Mouse (Mus musculus) adrenal gland (tissue): ENCODE measurements around the gene Zzz3.

Experiments
- intact Hi-C: fragments of 180-260 bp; cut with DNase I; formaldehyde crosslinking; loops from one replicate; pipeline ENCODE4 v1.15.1; 2025

The Zzz3 gene

DNA sequence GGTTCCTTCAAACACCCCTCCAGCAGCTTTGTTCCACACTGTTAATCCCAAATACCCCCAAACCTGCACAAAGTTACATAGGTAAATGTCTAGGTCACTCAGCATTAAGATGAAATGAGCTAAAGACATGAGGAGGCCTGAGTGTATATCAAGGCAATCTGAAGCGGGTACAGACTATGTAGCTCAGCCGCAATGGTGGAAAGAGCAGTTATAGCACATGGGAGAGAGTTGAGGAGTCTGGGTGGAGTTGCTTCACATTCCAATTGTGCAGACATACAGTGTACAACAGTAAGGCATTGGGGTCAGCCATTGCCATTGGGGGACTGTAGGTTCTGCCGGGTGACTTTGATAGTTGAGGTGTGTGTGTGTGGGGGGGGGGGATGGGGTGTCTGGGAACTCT, 69.2 kb downstream of the Zzz3 start:
- intact Hi-C loops, result no loop called here

DNA sequence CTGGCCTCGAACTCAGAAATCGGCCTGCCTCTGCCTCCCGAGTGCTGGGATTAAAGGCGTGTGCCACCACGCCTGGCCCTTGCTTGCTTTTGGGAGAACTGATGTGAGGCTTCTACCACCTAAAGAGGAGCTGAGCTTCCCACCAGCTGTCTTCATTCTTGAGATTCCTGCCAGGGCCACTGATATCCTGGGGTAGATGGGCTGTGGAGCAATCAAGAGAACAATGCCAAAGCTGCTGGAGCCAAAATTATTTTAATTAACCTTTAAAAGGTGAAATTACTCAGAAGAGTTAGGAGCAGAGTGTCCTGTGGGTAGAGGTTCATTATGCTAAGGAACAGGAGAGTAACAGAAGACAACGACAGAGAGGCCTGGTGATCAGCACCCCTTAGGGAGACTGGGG, 70.1 kb downstream of the Zzz3 start:
- intact Hi-C loops, result no loop called here

DNA sequence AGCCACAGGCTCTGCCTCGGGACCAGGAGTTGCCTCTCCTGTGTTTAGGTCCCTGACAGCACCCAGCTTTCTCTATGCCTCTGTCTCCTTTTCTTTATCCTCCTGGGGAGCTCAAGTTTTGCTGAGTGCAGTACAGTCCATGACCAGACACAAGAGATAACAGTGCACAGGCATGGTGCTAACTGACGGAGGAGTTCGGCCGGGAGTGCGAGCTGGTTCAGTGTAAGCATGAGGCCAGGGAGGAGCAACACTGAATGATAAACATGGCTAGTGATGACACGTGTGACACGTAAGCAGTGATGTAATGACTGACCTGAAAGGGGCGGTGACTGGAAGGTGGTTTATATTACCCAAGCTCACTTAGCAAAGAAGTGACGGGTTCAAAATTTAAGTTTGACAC, 71.6 kb downstream of the Zzz3 start:
- intact Hi-C loops, result no loop called here

DNA sequence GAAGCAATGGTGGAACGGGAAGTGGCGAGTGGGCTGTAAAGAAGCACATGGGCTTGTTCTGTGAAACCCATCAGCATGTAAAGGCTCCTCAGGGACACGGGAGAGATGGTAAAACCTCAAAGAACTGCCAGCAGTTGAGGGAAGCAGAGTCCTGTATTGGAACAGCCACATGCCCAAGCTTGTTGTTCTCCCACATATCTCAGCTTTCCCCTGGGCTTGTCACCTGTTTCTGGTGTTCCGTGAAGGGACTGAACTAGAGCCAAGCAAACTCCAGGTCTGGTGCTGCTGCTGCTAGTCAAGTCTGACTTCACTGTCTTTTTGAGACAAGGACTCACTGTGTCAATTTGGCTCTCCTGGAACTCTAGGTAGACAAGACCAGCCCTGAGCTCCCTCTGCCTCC, 72.0 kb downstream of the Zzz3 start:
- intact Hi-C loops, result no loop called here

DNA sequence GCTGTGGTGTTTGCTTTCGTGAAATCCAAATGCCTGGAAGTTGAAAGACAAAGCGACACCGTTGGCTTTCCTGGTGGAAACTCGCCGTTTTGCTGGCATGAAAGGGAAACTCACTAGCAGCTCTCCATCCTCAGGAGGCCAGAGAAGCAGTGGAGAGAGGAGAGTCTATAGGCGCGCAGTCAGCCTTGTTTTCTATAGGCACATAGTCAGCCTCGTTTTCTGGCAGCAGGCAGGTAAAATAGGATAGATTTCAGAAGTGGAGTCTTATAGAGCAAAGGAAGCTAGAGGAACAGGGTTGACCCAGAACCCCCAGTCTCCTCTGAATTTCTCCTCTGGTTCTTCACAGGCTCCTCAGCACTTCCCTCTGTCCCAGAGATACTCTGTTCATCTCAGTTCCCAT, 72.8 kb downstream of the Zzz3 start:
- intact Hi-C loops, result no loop called here

DNA sequence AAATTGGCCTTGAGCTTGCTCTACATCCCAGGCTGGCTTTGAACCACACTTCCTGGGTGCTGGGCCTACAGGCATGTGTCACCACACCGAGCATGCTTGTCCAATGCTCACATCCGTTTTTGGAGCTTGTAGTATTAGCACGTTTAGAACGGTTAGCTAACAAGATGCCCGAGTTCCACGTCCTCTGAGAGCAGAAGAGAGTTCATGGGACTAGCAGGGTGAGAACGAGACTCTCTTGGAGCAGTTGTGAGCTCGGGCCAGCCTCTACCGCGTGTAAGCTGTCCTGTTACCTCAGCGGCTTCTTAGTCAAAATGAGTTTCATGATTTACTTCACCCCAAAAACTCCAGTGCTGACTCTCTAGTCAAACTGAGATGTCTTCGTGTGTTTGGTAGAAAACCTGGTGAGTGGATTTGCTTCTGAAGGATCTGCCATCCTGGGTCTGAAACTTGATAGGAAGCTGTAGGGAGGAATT, 73.3 kb downstream of the Zzz3 start:
- intact Hi-C loops, result no loop called here

DNA sequence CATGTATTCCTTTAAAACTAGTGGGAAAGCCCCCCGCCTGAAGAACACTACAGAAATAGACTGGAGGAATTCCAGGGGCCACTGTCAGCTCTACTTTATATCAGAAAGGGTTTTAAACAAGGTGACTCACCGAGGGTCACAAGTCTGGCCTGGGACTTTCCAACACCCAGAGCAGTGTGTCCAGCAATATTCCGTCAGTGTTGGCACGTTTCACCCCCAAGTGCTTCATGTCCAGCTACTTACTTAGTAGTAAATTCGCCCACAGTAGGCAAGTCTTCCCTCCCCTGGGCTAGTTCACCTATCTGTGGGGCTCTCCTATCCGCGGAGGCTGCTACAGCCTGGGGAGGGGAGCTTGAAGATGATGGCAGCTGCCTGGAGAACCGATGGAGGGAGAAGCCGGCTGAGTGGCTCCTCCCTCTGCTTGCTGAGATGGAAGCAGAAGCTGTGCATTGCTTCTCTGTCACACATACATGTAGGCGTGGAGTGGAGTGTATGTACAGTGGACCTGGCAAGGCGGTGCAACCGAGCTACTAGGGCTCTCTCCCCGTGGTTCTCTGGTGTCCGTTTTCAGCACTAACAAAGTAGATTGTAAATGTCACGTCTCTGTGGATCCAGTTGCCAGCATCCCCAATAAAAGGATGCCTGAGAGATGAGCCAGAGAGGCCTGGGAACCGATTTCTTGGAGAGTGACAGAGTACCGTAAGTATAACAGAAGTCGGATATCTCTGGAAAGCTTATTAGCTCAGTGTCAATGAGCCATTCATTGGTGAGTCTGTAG, 74.3 kb downstream of the Zzz3 start:
- intact Hi-C loops, result loop anchor here (5.0 kb wide), 1 partner anchor 72 kb away; the partner anchor contains the start of gene Zzz3

DNA sequence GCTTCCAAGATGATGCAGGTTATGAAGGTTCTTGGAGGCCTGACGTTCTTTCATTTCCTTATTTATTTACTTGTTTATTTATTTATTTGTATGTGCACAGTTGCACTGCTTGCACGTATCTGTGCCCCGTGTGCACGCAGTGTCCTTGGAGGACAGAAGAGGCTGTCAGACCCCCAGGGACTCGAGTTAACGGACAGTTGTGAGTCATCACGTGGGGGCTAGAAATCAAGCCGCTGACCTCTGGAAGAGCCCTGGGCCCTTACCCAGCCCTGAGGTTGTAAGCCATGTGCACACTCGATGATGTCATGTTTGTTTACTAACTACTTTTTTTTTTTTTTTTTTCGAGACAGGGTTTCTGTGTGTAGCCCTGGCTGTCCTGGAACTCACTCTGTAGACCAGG, 75.1 kb downstream of the Zzz3 start:
- intact Hi-C loops, result loop anchor here (5.0 kb wide), 1 partner anchor 73 kb away; the partner anchor contains the start of gene Zzz3

DNA sequence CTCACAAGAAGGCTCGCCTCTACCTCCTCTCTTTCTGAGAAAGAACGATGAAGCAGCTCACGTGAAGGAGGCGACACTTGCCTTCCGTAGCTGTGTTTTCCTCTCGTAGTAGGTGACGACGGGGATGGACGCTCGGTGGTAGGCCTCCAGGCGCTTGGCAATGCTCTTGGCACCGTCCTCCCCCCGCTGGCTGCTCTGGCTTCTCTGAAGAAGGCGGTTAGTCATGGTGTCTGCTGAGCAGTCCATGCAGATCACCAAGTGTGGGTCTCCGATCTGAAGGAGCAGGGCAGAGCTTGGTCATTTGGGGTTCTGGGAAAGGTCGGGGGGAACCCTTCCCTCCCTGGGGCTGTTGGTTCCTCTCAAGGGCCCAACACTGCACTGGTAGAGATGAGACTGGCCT, 77.4 kb downstream of the Zzz3 start:
- intact Hi-C loops, result loop anchor here (5.0 kb wide), 1 partner anchor 75 kb away; the partner anchor contains the start of gene Zzz3

DNA sequence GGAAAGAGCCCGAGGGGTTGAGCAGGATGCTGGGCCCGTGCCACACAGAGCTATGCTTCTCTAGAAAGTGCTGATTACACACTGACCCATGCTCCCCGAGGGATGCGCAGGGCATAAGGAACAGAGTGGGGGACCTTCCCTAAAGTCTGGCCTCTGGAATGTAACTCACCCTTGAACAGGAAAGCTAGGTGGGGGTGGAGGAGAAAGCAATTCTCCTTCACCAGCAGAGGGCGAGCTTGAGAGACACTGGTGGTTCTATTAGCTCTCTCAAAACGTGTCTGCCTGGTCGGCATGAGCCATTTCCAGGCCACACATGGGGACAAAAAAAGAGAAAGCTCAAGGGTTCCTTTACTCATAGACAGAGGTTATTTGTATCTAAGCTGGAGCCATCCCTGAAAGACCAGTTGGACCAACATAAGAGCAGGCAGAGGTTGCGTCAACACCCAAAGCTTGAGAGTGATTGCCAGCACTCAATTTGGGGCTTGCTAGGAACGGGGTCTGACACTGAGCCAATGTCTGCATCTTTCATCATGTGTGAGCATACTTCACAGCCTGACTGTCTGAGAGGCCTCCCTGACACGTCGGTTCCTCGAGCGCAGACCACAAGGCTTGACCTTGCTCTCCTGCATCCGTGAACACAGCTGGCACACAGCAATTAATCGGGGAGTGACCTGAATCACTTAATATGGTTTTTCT, 79.5 kb downstream of the Zzz3 start:
- intact Hi-C loops, result loop anchor here (2.0 to 5.0 kb wide), 2 partner anchors 77 to 274 kb away; partner anchors contain the start of gene Zzz3

DNA sequence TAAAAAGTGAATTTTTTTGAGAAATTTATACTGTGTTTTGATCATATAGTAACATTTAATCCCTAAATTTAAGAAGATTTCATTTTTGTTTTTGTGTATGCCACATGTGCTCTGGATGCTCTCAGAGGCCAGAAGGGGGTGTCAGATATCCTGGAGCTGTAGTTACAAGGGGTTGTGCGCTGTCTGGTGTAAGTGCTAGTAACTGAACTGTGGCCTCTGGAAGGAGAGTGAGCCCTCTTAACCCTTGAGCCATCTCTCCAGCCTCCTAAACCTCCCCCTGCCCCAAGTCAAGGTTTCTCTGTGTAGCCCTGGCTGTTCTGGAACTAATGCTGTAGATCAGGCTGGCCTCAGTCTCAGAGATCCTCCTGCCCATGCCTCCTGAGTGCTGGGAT, 80.0 kb downstream of the Zzz3 start:
- intact Hi-C loops, result loop anchor here (2.0 kb wide), 1 partner anchor 274 kb away; no protein-coding TSS in a partner anchor

DNA sequence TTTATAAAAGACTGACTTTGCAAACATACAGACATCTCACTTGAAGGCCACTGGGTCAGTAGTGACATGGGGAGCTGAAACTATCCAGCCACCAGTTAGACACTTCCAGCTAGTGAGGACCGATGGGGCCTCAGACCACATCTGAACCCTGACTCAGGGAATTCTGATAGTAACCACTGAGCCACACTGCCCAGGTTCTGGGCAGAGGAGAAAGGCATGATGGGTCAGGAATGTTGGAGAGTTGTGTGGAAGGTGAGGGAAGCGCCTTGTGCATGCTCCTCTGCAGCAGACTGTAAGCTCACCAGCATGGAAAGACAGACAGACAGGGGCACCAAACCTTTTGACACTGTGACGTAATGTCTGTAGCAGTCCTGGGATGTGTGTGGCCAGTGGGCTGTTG, 80.6 kb downstream of the Zzz3 start:
- intact Hi-C loops, result loop anchor here (2.0 kb wide), 1 partner anchor 273 kb away; no protein-coding TSS in a partner anchor

DNA sequence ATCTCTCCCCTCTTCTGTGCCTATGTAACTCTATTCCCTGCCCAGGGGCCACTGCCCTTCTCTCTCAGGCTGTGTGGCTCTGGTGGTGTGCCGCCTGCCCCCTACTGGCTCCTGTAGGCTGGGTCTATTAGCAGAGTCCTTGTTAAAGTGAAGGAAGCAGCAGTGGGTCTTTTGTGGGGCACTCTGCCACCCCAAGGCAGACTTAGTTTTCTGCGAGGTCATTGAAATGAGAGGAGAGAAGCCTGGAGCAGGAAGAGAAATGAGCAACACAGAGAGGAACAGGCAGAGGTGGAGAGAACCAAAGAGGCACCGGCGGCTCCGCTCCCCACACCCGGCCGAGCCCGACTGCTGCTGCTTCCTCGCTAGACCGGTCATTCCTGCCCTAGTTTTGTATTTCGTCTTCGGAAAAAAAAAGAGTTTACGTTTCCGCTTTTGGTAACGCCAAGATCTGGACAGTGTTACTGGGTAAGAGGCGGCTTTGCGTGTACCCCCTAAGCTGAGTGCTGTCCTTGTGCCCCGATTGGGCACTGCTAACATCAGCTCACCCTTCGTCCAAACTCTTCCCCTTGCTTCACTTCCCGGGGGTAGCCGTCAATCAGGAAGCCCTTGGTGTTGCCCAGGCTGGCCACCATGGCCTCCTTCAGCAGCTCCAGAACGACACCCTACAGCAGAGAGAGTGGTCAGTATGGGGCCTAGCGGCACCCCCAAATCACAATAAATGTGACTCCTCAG, 82.7 kb downstream of the Zzz3 start:
- intact Hi-C loops, result no loop called here

DNA sequence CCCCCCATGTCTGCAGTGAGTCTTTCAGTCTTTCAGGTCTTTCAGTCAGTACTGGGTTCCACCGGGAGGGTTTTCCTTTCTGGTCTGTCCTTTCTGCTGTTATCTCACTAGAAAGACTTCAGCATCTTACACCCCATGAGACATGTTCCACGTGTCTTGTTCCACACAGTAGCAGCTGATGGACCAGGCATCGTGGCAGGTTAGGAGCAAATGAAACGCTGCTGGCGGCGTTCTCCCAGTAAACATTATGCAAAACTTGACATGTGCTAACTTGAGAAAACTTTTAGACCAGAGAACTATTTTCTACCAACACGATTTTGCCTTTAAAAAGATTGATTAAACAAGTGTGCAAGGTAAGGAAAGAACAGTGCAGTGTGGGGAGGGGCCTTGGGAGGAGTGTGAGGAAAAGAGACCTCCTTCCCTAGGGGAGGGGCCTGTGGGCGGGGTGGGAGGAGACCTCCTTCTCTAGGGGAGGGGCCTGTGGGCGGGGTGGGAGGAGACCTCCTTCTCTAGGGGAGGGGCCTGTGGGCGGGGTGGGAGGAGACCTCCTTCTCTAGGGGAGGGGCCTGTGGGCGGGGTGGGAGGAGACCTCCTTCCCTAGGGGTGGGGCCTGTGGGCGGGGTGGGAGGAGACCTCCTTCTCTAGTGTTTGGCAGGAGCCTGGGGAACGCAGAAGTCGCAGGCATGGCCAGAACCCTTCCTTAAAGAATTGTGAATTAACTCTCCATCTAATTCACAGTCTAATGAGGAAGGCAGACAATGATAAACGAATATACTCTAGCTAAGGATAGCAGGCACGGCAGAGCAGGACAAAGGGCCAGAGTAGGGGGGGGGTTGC, 83.5 kb downstream of the Zzz3 start:
- intact Hi-C loops, result no loop called here

DNA sequence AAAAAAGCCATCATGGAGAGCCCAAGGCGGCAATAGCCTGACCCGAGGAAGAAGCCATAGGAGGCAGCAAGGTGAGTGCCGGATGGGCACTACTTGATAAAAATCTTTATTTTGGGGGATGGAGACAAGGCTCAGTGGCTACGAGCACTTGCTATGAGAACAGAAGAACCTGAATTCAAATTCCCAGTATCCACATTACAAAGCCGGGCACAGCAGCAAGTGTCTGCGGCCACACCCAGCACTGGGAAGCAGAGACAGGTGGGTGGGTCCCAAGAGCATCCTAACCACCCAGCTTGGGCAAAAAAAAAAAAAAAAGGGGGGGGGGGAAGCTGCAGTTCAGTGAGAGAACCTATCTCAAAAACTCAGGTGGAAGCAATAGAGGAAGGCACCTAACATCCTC, 85.1 kb downstream of the Zzz3 start:
- intact Hi-C loops, result no loop called here

DNA sequence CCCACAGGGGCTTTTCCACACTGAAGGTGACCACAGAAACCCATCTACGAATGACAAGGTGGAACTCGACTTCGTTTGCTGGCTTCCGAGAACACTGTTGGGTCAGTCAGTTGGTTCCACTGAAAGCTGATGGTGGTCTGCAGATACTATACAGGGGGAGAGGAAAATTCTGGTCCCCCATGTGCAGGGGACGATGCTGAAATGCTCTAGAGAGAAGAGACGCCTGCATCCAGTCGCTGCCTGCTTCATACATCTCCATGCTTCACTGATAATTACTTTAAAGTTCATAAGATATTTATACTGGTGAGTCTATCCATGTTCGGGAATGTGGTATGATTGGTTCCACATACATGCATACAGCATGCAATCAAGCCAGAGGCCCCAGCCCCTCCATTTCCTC, 86.9 kb downstream of the Zzz3 start:
- intact Hi-C loops, result no loop called here

DNA sequence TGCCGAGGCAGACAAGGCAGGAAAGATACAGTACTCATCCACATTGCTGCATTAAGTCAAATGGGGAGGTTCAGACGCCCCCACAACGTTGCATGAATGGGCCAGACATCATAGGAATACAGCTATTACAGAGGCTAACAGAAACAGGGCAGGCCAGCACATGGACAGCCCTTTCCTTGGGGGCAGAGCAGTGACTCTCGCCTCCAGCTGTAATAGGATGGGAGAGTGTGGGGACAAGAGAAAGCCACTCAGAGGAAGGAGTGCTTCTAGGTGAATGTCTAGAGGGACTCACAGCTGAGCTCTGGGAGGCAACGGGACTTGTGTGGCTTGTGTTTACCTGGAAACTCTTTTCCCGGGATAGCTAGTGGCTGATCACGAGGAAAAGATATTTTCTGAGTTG, 88.5 kb downstream of the Zzz3 start:
- intact Hi-C loops, result no loop called here

DNA sequence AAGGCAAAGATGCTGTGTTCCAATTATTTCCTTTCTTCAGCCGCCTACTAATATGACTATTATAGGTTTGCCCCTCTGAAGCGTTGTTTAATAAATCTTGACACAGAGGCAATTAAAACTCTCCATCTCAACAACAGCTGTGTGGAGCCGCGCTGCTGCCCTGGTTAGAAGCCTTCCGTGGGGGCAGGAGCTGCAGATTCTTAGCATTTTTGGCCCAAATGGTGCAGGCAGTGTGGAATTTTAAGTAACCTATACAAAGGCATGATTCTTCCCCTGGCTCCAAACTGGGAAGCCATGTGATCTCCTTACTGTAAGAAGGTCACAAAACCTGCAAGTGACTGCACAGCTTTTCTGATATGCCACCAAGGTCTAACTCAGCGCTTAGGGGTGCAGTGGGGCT, 88.9 kb downstream of the Zzz3 start:
- intact Hi-C loops, result no loop called here

DNA sequence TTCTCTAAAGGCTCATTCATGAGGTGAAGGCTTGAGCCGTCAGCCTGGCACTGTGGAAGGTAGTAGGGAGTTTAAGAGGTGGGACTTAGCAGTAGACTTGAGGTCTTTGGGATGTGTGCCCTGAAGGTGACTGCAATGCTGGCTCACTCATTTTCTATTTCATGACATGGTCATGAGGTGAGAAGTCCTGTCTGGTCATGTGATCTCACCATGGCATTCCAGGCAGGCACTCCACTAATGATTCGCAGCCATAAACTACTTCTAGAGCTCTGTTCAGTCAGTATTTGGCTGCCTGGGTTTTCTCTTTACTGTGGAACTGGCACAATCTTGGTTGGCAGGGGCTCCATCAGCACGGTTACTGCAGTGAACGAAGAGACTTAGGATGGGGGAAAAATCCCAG, 93.7 kb downstream of the Zzz3 start:
- intact Hi-C loops, result no loop called here

DNA sequence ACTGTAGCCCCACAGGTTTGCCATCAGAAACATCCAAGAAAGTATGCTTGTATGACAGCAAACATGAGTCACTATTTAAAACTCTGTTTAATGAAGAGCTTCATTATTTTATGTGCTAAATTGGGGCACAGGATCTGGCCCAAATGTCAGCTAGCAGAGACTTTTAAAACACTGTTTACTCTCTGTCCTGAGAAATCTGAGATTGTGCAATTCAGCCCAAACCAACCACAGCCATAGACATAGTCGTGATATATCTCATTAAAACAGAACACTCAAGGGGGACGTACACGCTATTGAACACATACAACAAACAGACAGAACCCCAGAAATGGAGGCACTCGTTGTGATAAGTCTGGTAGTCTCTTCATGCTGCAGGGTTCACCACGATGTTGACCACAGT, 95.2 kb downstream of the Zzz3 start:
- intact Hi-C loops, result no loop called here

DNA sequence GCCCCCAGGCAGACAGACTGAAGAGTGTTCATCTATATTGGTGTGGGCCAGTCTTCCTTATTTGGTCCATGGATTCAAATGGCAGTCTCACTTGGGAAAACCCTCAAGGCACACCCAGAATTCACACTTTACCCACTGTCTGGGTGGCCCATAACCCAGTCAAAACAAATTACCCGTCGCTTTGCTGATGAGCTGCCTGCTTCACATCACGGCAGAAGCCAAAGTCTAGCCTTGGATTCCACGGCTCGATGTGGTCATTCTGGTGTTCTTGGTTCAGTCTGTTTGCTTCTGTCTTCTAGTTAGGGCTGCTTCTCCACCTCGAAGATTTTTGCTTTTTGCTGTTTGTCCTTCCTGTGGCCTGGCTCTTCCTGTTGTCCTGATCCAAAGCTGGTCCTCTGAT, 97.0 kb downstream of the Zzz3 start:
- intact Hi-C loops, result no loop called here
